Mouse (Mus musculus): ENCODE measurements around the gene Snx10. TPM values are rescaled to one million over a fixed set of nuclear protein-coding genes. Genes with fewer than 3 reads are reported as not detected.
"Not testable (repeated sequence)": the region's sequence is repeated elsewhere in the genome, so short reads cannot be mapped to it uniquely, and the experiment has no call there.

The Snx10 gene
- total RNA-seq (2014; rRNA removed; ENCODE audit: low replicate concordance), result 4.9 and 13.5 TPM in 2 replicates
- 10.9 and 12.4 TPM in 2 replicates for polyA plus RNA-seq (2015; fragmentation: Nextera tagmentation; extraction: Ambion mirVana)

DNA sequence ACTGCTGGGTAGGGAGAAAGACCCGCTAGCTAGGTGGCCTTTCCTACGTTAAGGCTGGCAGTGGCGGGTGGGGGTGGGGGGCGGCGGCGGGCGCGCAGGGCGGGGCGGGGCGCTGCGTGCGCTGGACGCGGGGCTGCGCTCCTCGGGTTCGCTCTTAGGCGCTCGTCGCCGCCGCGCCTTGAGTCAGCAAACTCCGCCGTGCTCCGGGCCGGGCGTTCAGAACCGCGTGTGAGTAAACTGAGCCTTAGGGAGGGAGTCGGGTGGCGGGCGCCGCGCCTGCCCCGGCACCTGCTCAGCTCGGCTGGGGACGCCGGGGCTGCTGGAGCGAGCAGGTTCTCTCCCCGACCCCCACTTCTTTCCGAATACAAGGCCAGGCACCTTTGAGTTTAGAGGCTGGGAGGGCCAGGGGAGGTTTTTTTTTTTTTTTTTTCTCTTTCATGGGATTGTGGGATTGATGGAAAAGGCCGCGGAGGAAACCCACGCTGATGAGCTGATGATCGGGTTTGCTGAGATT, at the start of gene Snx10:
TSS of gene Snx10 (plus strand) at position 95 of the 514 bp plus-strand sequence.
- Histone ChIP-seq H3K9me3 (replicated peaks; ENCODE audit: control insufficient read depth, low read length) (no peaks in the 10 kb centered on the region), H3K27me3 (ENCODE audit: control insufficient read depth, insufficient read depth, low read length) (no peaks in the 10 kb centered on the region), H3K4me3 (ENCODE audit: low read depth, low read length) (peak within 1 kb of the TSS; percentile 85), H3K9ac (replicated peaks; ENCODE audit: low read depth, low read length) (peak within 1 kb of the TSS; percentile 70), H3K4me2 (ENCODE audit: low read depth, low read length) (peak within 1 kb of the TSS; percentile 97), H3K4me1 (ENCODE audit: control insufficient read depth, insufficient read depth) (no peaks in the 10 kb centered on the region), H3K36me3 (replicated peaks; ENCODE audit: control insufficient read depth, insufficient read depth, low read length) (no peaks in the 10 kb centered on the region), H3K27ac (ENCODE audit: low read depth) (0 out of 2 replicates have a peak within 1 kb of the TSS, but pooled peaks have one; percentile 28)
- no peak for TF ChIP-seq CTCF (IDR thresholded peaks at IDR 0.05; ENCODE audit: low read depth)
- no peak for TF ChIP-seq EP300 (IDR thresholded peaks at IDR 0.05; ENCODE audit: low read depth)
- ATAC-seq (ENCODE audit: insufficient read depth, low read depth) (peak; percentile 74), DNase-seq (ENCODE audit: low spot score) (peak; percentile 26)
- WGBS, result under 1% methylated on average over 47 of the region's 47 CpGs

DNA sequence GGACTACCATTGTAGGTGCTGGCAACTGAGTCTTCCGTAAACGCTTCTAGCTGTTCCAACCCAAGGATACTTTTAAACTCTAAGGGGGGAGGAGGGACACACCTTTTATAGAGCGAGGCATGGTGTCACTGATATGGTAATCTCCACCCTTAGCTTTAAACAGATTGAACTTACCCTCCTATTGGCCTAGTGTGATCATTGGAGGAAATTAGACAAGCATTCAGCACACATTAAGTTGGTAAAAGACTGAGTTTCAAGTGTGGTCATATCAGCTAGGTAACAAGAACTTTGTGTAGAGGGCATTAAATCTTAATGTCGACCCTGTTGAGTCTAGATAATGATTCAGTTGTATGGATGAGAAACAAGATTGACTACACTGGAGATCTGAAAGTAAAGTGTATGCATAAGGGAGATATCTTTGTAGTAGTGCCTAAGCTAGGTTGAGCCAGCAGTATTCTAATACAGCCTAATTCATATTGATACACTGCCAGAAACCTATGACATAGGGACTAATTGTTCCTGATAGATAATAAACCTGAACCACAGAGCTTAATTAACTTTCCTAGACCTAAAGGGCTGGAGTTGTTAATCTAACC, 44.5 kb upstream of the Snx10 start:
- TF ChIP-seq CTCF (IDR thresholded peaks at IDR 0.05; ENCODE audit: low read depth) (no peak), EP300 (IDR thresholded peaks at IDR 0.05; ENCODE audit: low read depth) (no peak)
- Histone ChIP-seq H3K36me3 (replicated peaks; ENCODE audit: control insufficient read depth, insufficient read depth, low read length) (peaks cover 76% of the 10 kb centered on the region), H3K9ac (replicated peaks; ENCODE audit: low read depth, low read length) (no peak overlapping the region), H3K4me3 (ENCODE audit: low read depth, low read length) (no peak overlapping the region), H3K9me3 (replicated peaks; ENCODE audit: control insufficient read depth, low read length) (no peaks in the 10 kb centered on the region), H3K27me3 (ENCODE audit: control insufficient read depth, insufficient read depth, low read length) (no peaks in the 10 kb centered on the region), H3K27ac (ENCODE audit: low read depth) (no peak overlapping the region), H3K4me1 (ENCODE audit: control insufficient read depth, insufficient read depth) (no peaks in the 10 kb centered on the region), H3K4me2 (ENCODE audit: low read depth, low read length) (no peak overlapping the region)
- no peak for DNase-seq (ENCODE audit: low spot score)
- 86% methylated on average over 4 of the region's 4 CpGs for WGBS
- no peak for ATAC-seq (ENCODE audit: insufficient read depth, low read depth)

DNA sequence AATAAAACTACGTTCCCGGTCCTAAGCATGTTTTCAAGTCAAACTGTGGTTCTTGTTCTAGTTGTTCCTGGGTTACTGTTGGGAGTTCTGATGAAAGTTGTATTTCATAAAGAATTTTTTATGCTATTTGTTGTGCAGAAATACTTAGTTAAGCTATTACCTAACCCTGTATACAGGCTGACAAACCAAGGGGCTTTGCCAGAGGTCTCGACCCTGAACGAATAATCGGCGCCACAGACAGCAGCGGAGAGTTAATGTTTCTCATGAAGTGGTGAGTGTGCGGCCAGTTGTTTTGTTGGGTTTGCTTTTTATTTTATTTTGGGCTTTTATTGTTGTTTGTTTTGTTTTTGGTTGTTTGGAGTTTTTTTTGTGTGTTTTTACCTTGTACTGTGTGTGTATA, 42.2 kb upstream of the Snx10 start:
- Histone ChIP-seq H3K9ac (replicated peaks; ENCODE audit: low read depth, low read length) (no peak overlapping the region), H3K4me1 (ENCODE audit: control insufficient read depth, insufficient read depth) (peaks cover 7% of the 10 kb centered on the region; the same call in 1 of the 2 replicates), H3K27me3 (ENCODE audit: control insufficient read depth, insufficient read depth, low read length) (no peaks in the 10 kb centered on the region), H3K9me3 (replicated peaks; ENCODE audit: control insufficient read depth, low read length) (no peaks in the 10 kb centered on the region), H3K36me3 (replicated peaks; ENCODE audit: control insufficient read depth, insufficient read depth, low read length) (peaks cover 59% of the 10 kb centered on the region), H3K4me2 (ENCODE audit: low read depth, low read length) (no peak overlapping the region), H3K27ac (ENCODE audit: low read depth) (no peak overlapping the region), H3K4me3 (ENCODE audit: low read depth, low read length) (no peak overlapping the region)
- ATAC-seq (ENCODE audit: insufficient read depth, low read depth) (no peak), DNase-seq (ENCODE audit: low spot score) (no peak)
- TF ChIP-seq CTCF (IDR thresholded peaks at IDR 0.05; ENCODE audit: low read depth) (no peak), EP300 (IDR thresholded peaks at IDR 0.05; ENCODE audit: low read depth) (no peak)
- WGBS, result 92% methylated on average over 8 of the region's 8 CpGs

DNA sequence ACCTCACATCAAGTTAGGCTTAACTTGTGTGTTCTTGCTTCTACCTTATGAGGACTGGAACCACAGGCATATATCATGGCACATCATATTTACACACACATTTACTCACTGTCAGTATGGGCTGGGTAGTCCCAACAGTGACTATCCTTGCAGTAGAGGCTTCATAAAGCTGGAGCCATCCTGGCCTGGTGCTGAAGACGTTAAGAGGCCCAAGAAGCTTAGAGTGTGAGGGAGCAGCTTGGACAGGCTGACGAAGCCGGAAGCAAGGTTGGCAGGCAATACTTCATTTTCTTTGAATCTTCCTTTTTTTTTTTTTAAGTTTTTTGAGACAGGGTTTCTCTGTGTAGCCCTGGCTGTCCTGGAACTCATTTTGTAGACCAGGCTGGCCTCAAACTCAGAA, 39.8 kb upstream of the Snx10 start:
- H3K4me2 ChIP-seq (ENCODE audit: low read depth, low read length), result no peak overlapping the region
- no peak overlapping the region for H3K9ac ChIP-seq (replicated peaks; ENCODE audit: low read depth, low read length)
- peaks cover 41% of the 10 kb centered on the region for H3K36me3 ChIP-seq (replicated peaks; ENCODE audit: control insufficient read depth, insufficient read depth, low read length)
- 92% methylated on average over 3 of the region's 3 CpGs for WGBS
- H3K27ac ChIP-seq (ENCODE audit: low read depth), result no peak overlapping the region
- peaks cover 7% of the 10 kb centered on the region; the same call in 1 of the 2 replicates for H3K4me1 ChIP-seq (ENCODE audit: control insufficient read depth, insufficient read depth)
- TF ChIP-seq EP300 (IDR thresholded peaks at IDR 0.05; ENCODE audit: low read depth) (no peak), CTCF (IDR thresholded peaks at IDR 0.05; ENCODE audit: low read depth) (no peak)
- H3K27me3 ChIP-seq (ENCODE audit: control insufficient read depth, insufficient read depth, low read length), result no peaks in the 10 kb centered on the region
- H3K9me3 ChIP-seq (replicated peaks; ENCODE audit: control insufficient read depth, low read length), result 0 out of 2 replicates have a peak, but pooled peaks cover 10% of the 10 kb centered on the region
- no peak overlapping the region for H3K4me3 ChIP-seq (ENCODE audit: low read depth, low read length)
- ATAC-seq (ENCODE audit: insufficient read depth, low read depth) (no peak), DNase-seq (ENCODE audit: low spot score) (no peak)

DNA sequence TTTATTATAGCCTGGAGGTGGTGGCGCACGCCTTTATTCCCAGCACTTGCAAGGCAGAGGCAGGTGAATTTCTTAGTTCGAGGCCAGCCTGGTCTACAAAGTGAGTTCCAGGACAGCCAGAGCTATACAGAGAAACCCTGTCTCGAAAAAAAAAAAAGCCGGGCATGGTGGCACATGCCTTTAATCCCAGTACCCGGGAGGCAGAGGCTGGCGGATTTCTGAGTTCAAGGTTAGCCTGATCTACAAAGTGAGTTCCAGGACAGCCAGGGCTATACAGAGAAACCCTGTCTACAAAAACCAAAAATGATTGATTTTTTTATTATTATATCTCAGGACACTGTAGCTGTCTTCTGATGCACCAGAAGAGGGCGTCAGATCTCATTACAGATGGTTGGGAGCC, 39.1 kb upstream of the Snx10 start:
- H3K27ac ChIP-seq (ENCODE audit: low read depth); H3K4me1 ChIP-seq (ENCODE audit: control insufficient read depth, insufficient read depth); H3K9ac ChIP-seq (replicated peaks; ENCODE audit: low read depth, low read length); ATAC-seq (ENCODE audit: insufficient read depth, low read depth); H3K4me2 ChIP-seq (ENCODE audit: low read depth, low read length); H3K27me3 ChIP-seq (ENCODE audit: control insufficient read depth, insufficient read depth, low read length); DNase-seq (ENCODE audit: low spot score); H3K9me3 ChIP-seq (replicated peaks; ENCODE audit: control insufficient read depth, low read length); H3K4me3 ChIP-seq (ENCODE audit: low read depth, low read length): not testable (repeated sequence)
- peaks cover 34% of the 10 kb centered on the region for H3K36me3 ChIP-seq (replicated peaks; ENCODE audit: control insufficient read depth, insufficient read depth, low read length)
- 88% methylated on average over 8 of the region's 8 CpGs for WGBS
